Mouse (Mus musculus) testis, adult 2 months (tissue): Measurements from ENCODE around the gene Ip6k2.

Experiments
- CTCF ChIP-seq: fragments of 200-500 bp; IDR thresholded peaks from 2 replicates; pipeline ENCODE4 v1.5.1; 2012; ENCODE audit warnings: low read depth, mild to moderate bottlenecking, inconsistent platforms, low read length, moderate library complexity; ENCODE audit not compliant: control insufficient read depth, insufficient read depth, insufficient replicate concordance
- POLR2A ChIP-seq: fragments of 200-500 bp; IDR thresholded peaks from 2 replicates; pipeline ENCODE4 v1.6.1; 2012; ENCODE audit warnings: low read depth, mild to moderate bottlenecking, inconsistent platforms, low read length, moderate library complexity; ENCODE audit not compliant: control insufficient read depth

GRCm38 (mm10) chr9:108786494-108786893 is 2.9 kb downstream of the Ip6k2 start:
- TF ChIP-seq CTCF: no peak
- TF ChIP-seq POLR2A: no peak
